Mouse (Mus musculus): ENCODE results near the gene Cracr2a. TPM values are rescaled to one million over a fixed set of nuclear protein-coding genes. Genes with fewer than 3 reads are reported as not detected.
A peak's percentile ranks its signal among the peaks of the same experiment; 100 is the strongest.
"Not testable (repeated sequence)": the region's sequence is repeated elsewhere in the genome, so short reads cannot be mapped to it uniquely, and the experiment has no call there.

Gene Cracr2a
- polyA plus RNA-seq (2015; fragmentation: Nextera tagmentation; extraction: Ambion mirVana): 2.0 and 2.7 TPM in 2 replicates

- DNase-seq (ENCODE audit: low spot score): peak; percentile 90
These were observed at the start of gene Cracr2a for GRCm38 (mm10) chr6:127561231-127562020. Gene Cracr2a (plus strand): TSS chr6:127561338.

DNA sequence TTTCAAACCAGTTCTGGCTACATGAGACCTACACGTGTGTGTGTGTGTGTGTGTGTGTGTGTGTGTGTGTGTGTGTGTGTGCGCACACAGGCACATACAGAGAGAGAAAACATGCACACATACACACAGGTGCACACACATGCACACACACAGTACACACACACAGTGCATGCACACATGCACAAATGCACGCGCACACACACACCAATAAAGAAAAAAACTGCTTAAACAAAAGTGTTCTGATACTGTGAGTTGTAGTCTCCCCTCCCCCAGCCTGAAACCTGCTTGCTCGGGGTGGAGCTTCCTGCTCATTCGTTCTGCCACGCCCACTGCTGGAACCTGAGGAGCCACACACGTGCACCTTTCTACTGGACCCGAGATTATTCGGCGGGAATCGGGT lies 47.4 kb upstream of the Cracr2a start:
- DNase-seq (ENCODE audit: low spot score): not testable (repeated sequence)

GRCm38 (mm10) chr6:127521176-127521575 lies 40.0 kb upstream of the Cracr2a start:
- DNase-seq (ENCODE audit: low spot score): no peak

- no peak for DNase-seq (ENCODE audit: low spot score)
These were observed 38.8 kb upstream of the Cracr2a start for GRCm38 (mm10) chr6:127522326-127522725.

DNA sequence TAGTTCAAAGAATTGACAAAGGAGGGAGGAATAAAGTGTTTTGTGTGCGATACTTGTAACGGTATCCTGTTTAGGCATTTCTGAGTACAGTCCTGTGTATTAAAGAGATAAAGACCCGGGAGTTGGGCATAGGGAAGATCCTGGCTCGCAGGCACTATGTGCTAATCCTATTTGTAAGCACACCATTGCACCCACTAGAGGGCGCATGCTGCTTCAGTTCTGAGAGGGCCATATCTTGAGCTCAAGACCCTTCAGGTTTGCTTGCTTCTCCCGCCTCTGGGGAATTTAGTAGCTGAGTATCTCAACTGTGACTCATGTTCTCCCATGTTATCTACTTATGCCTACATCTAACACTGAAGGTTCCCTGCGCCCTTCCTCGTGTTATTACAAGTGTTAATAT lies 36.7 kb upstream of the Cracr2a start:
- DNase-seq (ENCODE audit: low spot score): peak; percentile 81

DNA sequence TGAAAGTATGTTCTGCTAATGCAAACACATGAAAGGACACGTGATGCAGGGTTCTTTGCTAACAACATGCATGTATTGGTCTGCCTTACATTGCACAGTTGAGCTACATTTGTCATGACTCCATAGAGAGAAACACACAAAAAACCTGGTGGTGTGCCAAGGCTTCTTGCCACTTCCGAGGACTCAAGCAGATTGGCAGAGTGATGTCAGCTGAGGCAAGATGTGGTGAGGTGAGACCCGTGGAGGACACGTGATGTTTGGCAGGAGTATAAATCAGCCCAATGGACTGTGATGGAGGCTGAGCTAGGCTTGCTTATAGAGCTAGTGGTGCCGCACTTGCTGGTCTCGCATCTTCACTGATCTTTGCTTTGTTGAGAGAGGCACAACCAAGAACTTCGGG lies 32.5 kb upstream of the Cracr2a start:
- DNase-seq (ENCODE audit: low spot score): no peak

GRCm38 (mm10) chr6:127529451-127529850 lies 31.7 kb upstream of the Cracr2a start:
- no peak for DNase-seq (ENCODE audit: low spot score)

DNA sequence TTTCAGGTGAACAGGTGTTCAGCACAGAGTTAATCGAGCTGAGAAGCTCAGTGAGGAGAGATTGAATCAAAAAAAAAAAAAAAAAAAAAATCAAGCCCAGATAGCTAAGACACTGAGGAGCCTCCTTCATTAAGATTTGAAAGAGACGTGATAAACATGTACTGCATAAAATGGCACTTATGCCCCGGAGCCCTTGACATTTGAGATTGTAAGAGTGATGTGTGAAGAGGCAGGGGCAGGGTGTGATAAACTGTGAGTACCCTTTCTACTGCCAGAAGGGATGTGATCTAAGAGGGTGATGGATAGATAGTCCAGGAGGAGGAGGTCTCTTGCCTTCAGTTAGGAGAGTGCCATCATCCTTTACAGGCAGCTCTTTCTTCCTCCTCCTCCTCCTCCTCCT lies 30.9 kb upstream of the Cracr2a start:
- DNase-seq (ENCODE audit: low spot score): no peak

DNA sequence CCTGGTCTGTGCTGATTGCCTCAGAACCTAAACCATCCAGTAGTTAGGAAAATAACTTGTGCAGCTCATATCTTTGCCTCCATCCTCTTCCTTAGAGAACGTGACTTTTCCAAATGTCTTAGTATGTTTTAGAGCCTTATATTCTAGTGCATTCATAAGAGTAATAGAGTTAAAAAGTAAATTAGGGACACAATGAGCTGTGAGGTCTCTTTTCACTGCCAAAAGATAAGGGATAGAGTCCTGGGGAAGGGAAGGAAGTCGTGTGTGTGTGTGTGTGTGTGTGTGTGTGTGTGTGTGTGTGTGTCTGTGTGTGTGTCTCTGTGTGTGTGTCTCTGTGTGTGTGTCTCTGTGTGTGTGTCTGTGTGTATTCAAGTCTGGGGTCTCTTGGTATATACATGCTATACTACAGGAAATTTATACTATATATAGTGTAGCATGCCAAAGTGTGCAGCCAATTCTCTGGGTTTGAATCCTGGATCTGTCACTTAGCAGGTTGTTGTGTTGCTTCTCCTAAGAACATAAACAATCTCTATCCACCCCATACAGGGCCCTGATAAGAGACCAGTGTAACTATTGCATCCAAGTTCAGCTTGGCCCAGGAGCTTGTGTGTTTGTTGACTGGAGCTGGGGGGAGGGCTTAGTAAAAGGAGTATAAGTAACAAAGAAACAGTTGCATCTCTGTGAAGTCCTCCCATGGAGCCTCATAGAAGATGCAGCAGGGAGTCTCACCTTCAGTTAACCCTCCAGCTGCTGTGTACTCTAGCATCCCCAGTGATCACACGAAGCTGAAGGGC lies 29.5 kb upstream of the Cracr2a start:
- DNase-seq (ENCODE audit: low spot score): no peak

DNA sequence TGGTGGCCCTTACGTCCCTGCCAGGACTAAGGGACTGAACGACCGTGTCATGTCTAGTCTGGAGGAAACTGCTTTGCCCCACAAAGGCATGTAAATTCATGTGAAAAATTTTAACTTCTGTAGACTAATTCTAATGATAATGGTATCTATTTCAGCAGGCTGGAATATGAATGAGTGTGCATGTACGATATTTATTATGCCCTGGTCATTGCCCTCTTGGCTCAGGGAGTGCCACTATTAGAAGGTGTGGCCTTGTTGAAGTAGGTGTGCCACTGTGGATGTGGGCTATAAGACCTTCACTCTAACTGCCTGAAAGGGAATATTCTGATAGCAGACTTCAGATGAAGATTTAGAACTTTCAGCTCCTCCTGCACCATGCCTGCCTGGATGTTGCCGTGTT lies 28.8 kb upstream of the Cracr2a start:
- DNase-seq (ENCODE audit: low spot score): no peak

- no peak for DNase-seq (ENCODE audit: low spot score)
These were observed 27.4 kb upstream of the Cracr2a start for GRCm38 (mm10) chr6:127533766-127534165.

DNA sequence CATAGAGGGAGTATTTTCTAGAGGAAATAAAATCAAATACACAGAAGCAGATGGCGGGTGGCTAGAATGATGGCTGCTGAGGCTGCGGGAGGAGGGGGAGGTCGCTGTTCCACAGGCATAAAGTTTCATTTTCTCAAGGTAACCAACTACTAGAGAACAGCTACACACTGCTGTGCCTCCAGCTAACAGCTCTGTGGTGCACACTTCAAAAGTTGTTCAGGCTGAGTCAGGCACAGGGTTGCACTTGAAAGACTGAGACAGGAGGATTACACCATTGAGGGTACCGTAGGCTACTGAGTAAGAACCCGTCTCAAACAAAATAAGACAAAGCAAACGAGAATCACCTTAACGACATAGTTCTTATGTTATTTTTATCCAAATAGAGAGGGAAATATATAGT lies 24.1 kb upstream of the Cracr2a start:
- DNase-seq (ENCODE audit: low spot score): no peak

GRCm38 (mm10) chr6:127538118-127538517 lies 23.0 kb upstream of the Cracr2a start:
- DNase-seq (ENCODE audit: low spot score): no peak

GRCm38 (mm10) chr6:127539226-127539625 lies 21.9 kb upstream of the Cracr2a start:
- no peak for DNase-seq (ENCODE audit: low spot score)

DNA sequence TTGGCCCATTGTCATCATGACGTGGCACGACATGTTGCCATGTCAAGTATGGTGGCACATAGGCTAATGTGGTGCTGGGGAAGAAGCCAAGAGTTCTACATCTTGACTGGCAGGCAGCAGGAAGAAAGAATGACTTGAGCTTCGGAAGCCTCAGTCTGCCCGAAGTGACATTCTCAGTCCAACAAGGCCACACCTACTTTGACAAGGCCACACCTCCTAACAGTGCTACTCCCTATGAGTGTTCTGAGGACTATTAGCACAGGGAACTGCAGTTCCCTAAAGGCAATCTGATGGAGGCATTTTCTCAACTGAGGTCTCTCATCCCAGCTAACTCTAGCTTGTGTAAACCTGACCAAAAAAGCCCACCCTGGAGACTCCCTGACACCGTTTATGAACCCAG lies 21.5 kb upstream of the Cracr2a start:
- DNase-seq (ENCODE audit: low spot score): no peak

DNA sequence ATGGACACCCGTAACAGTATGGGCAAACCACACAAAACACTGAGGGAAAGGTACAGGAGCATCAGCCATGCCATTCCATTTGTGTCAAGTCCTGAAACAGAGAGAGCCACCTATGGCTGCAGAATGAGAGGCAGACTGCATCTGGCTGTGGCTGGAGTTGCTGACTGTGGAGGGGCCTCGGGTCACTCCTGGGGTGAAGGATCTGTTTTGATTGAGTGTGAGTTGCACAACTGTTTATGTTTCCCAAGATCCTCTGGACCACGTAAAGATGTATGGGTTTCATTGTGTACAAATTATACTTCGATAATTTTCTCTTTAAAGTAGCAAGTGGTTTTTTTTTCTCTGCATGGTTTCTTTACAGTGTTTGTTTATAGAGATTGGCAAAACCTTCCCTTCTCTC lies 20.6 kb upstream of the Cracr2a start:
- DNase-seq (ENCODE audit: low spot score): no peak

GRCm38 (mm10) chr6:127541617-127542374 lies 19.3 kb upstream of the Cracr2a start:
- DNase-seq (ENCODE audit: low spot score): peak; percentile 84

- DNase-seq (ENCODE audit: low spot score): no peak
These were observed 14.5 kb upstream of the Cracr2a start for GRCm38 (mm10) chr6:127546676-127547075.

DNA sequence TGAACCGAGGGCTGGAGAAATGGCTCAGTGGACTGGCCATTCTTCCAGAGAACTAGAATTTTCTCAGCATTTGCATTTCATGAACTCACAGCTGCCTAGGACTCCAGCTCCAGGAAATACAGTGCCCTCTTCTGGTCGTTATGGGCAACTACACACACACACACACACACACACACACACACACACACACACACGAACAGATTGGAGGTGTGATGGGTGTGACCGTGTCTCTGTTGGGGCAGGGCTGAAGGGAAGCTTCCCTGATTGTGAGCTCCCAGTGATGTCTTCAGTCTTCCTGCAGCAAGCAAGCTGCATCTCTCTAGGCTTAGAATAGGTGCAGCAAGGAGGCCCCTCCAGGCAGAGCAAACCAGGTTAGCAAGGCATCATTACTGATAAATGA lies 8.2 kb upstream of the Cracr2a start:
- no peak for DNase-seq (ENCODE audit: low spot score)

GRCm38 (mm10) chr6:127555553-127555952 lies 5.6 kb upstream of the Cracr2a start:
- no peak for DNase-seq (ENCODE audit: low spot score)

DNA sequence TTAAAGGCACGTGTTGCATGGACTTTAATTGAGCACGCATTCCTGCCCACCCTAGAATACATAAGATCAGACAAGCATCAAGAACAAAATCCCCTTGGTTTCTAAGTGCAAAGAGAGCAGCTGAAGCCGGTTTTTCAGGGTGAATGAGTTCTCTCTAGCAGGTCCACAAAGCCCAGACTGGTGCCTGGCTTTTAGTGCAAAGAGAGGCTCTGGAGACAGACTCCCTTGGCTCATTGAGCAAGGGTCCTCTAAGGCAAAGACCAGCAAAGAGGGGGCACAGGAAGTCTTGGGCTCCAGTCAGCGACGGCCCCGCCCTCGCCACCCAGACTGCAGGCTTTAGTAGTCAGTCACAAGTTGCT lies 287 bp upstream of the Cracr2a start:
- no peak for DNase-seq (ENCODE audit: low spot score)

DNA sequence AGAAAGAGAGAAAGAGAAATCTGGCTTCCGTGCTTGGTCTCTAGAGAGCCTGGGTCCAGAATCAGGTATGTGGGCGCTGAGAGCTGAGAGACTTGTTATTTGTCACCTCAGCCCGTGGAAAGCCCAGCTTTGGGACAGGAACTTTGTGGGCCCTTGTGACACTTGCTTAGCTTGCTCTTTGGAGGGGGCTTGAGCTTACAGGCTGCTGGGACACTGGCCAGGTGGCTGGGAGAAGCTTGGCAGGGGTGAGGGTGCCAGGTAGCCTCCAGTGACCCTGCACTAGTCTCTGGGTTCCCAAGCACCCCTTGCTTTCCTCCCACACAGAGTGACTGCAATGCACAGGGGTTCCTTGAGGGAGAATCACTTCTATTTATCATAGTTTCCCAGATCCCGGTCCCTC lies 2.4 kb downstream of the Cracr2a start:
- no peak for DNase-seq (ENCODE audit: low spot score)

Data from thymus, postnatal 0 days (tissue).